Mouse (Mus musculus): ENCODE results near the gene Sorcs1. TPM values are rescaled to one million over a fixed set of nuclear protein-coding genes. Genes with fewer than 3 reads are reported as not detected.

Gene Sorcs1
- polyA plus RNA-seq, 1 experiment from 2014 or later = 0.20 TPM

GRCm38 (mm10) chr19:50258718-50259413 lies 419.6 kb downstream of the Sorcs1 start:
- Histone ChIP-seq H3K36me3 (no peaks in the 10 kb centered on the region), H3K9me3 (replicated peaks) (no peaks in the 10 kb centered on the region), H3K4me1 (no peaks in the 10 kb centered on the region), H3K4me3 (no peak overlapping the region), H3K27me3 (ENCODE audit: low read depth, poor library complexity, severe bottlenecking) (no peaks in the 10 kb centered on the region), H3K27ac (no peak overlapping the region)
- 41% methylated on average over 16 of the region's 16 CpGs for WGBS
- DNase-seq (ENCODE audit: low spot score) = peak; percentile 68

GRCm38 (mm10) chr19:50220476-50220875 lies 458.0 kb downstream of the Sorcs1 start:
- Histone ChIP-seq H3K27ac (no peak overlapping the region), H3K36me3 (no peaks in the 10 kb centered on the region), H3K9me3 (replicated peaks) (no peaks in the 10 kb centered on the region), H3K4me1 (no peaks in the 10 kb centered on the region), H3K27me3 (ENCODE audit: low read depth, poor library complexity, severe bottlenecking) (no peaks in the 10 kb centered on the region), H3K4me3 (no peak overlapping the region)
- no peak for DNase-seq (ENCODE audit: low spot score)
- 80% methylated on average over 5 of the region's 5 CpGs for WGBS

GRCm38 (mm10) chr19:50214466-50215228 lies 463.8 kb downstream of the Sorcs1 start:
- H3K36me3 ChIP-seq = no peaks in the 10 kb centered on the region
- H3K27ac ChIP-seq = no peak overlapping the region
- DNase-seq (ENCODE audit: low spot score) = no peak
- 40% methylated on average over 7 of the region's 7 CpGs for WGBS
- no peaks in the 10 kb centered on the region for H3K4me1 ChIP-seq
- H3K9me3 ChIP-seq (replicated peaks) = no peaks in the 10 kb centered on the region
- H3K4me3 ChIP-seq = no peak overlapping the region
- no peaks in the 10 kb centered on the region for H3K27me3 ChIP-seq (ENCODE audit: low read depth, poor library complexity, severe bottlenecking)

GRCm38 (mm10) chr19:50210456-50210855 lies 468.0 kb downstream of the Sorcs1 start:
- DNase-seq (ENCODE audit: low spot score) = no peak
- H3K9me3 ChIP-seq (replicated peaks) = no peaks in the 10 kb centered on the region
- H3K4me3 ChIP-seq = no peak overlapping the region
- no peaks in the 10 kb centered on the region for H3K36me3 ChIP-seq
- H3K27me3 ChIP-seq (ENCODE audit: low read depth, poor library complexity, severe bottlenecking) = no peaks in the 10 kb centered on the region
- no peak overlapping the region for H3K27ac ChIP-seq
- H3K4me1 ChIP-seq = no peaks in the 10 kb centered on the region
- 80% methylated on average over 7 of the region's 7 CpGs for WGBS

GRCm38 (mm10) chr19:50204341-50204740 lies 474.1 kb downstream of the Sorcs1 start:
- Histone ChIP-seq H3K4me3 (no peak overlapping the region), H3K27me3 (ENCODE audit: low read depth, poor library complexity, severe bottlenecking) (no peaks in the 10 kb centered on the region), H3K36me3 (no peaks in the 10 kb centered on the region), H3K27ac (no peak overlapping the region), H3K4me1 (no peaks in the 10 kb centered on the region), H3K9me3 (replicated peaks) (no peaks in the 10 kb centered on the region)
- 84% methylated on average over 6 of the region's 6 CpGs for WGBS
- no peak for DNase-seq (ENCODE audit: low spot score)

GRCm38 (mm10) chr19:50196592-50196991 lies 481.9 kb downstream of the Sorcs1 start:
- Histone ChIP-seq H3K27me3 (ENCODE audit: low read depth, poor library complexity, severe bottlenecking) (no peaks in the 10 kb centered on the region), H3K9me3 (replicated peaks) (no peaks in the 10 kb centered on the region), H3K36me3 (no peaks in the 10 kb centered on the region), H3K4me1 (no peaks in the 10 kb centered on the region), H3K4me3 (no peak overlapping the region), H3K27ac (no peak overlapping the region)
- no peak for DNase-seq (ENCODE audit: low spot score)
- 68% methylated on average over 1 of the region's 1 CpGs for WGBS

- Histone ChIP-seq H3K27ac (no peak overlapping the region), H3K4me3 (no peak overlapping the region), H3K36me3 (no peaks in the 10 kb centered on the region), H3K27me3 (ENCODE audit: low read depth, poor library complexity, severe bottlenecking) (no peaks in the 10 kb centered on the region), H3K4me1 (no peaks in the 10 kb centered on the region), H3K9me3 (replicated peaks) (no peaks in the 10 kb centered on the region)
- WGBS = 82% methylated on average over 10 of the region's 10 CpGs
- DNase-seq (ENCODE audit: low spot score) = no peak
Measured at GRCm38 (mm10) chr19:50185769-50186715, 492.4 kb downstream of the Sorcs1 start.

GRCm38 (mm10) chr19:50184901-50185623 lies 493.4 kb downstream of the Sorcs1 start:
- 58% methylated on average over 21 of the region's 21 CpGs for WGBS
- Histone ChIP-seq H3K4me1 (no peaks in the 10 kb centered on the region), H3K27ac (no peak overlapping the region), H3K27me3 (ENCODE audit: low read depth, poor library complexity, severe bottlenecking) (no peaks in the 10 kb centered on the region), H3K36me3 (no peaks in the 10 kb centered on the region), H3K4me3 (no peak overlapping the region), H3K9me3 (replicated peaks) (no peaks in the 10 kb centered on the region)
- peak; percentile 62 for DNase-seq (ENCODE audit: low spot score)

GRCm38 (mm10) chr19:50178851-50179250 lies 499.6 kb downstream of the Sorcs1 start:
- Histone ChIP-seq H3K4me1 (no peaks in the 10 kb centered on the region), H3K27ac (no peak overlapping the region)
- WGBS = 87% methylated on average over 4 of the region's 4 CpGs

GRCm38 (mm10) chr19:50178151-50178550 lies 500.3 kb downstream of the Sorcs1 start:
- no peak overlapping the region for H3K27ac ChIP-seq
- no peak for DNase-seq (ENCODE audit: low spot score)
- WGBS = 80% methylated on average over 4 of the region's 4 CpGs
- no peaks in the 10 kb centered on the region for H3K36me3 ChIP-seq
- H3K27me3 ChIP-seq (ENCODE audit: low read depth, poor library complexity, severe bottlenecking) = no peaks in the 10 kb centered on the region
- H3K4me1 ChIP-seq = no peaks in the 10 kb centered on the region
- no peaks in the 10 kb centered on the region for H3K9me3 ChIP-seq (replicated peaks)
- H3K4me3 ChIP-seq = no peak overlapping the region

More at GRCm38 (mm10) chr19:50178851-50179250, 499.6 kb downstream of the Sorcs1 start:
- no peaks in the 10 kb centered on the region for H3K36me3 ChIP-seq
- DNase-seq (ENCODE audit: low spot score) = no peak
- H3K9me3 ChIP-seq (replicated peaks) = no peaks in the 10 kb centered on the region
- no peak overlapping the region for H3K4me3 ChIP-seq
- no peaks in the 10 kb centered on the region for H3K27me3 ChIP-seq (ENCODE audit: low read depth, poor library complexity, severe bottlenecking)

GRCm38 (mm10) chr19:50171849-50172248 lies 506.6 kb downstream of the Sorcs1 start:
- H3K27ac ChIP-seq = no peak overlapping the region
- no peak overlapping the region for H3K4me3 ChIP-seq
- DNase-seq (ENCODE audit: low spot score) = no peak
- no peaks in the 10 kb centered on the region for H3K27me3 ChIP-seq (ENCODE audit: low read depth, poor library complexity, severe bottlenecking)
- WGBS = 77% methylated on average over 4 of the region's 4 CpGs
- no peaks in the 10 kb centered on the region for H3K9me3 ChIP-seq (replicated peaks)
- no peaks in the 10 kb centered on the region for H3K36me3 ChIP-seq
- no peaks in the 10 kb centered on the region for H3K4me1 ChIP-seq

GRCm38 (mm10) chr19:50151111-50151510 lies 527.3 kb downstream of the Sorcs1 start:
- DNase-seq (ENCODE audit: low spot score) = no peak
- Histone ChIP-seq H3K9me3 (replicated peaks) (no peaks in the 10 kb centered on the region), H3K27ac (no peak overlapping the region), H3K27me3 (ENCODE audit: low read depth, poor library complexity, severe bottlenecking) (no peaks in the 10 kb centered on the region), H3K4me3 (no peak overlapping the region), H3K36me3 (no peaks in the 10 kb centered on the region), H3K4me1 (no peaks in the 10 kb centered on the region)
- WGBS = 88% methylated on average over 6 of the region's 6 CpGs
